Mouse (Mus musculus) T-helper 2 cell (primary cell): ENCODE data around the gene Rilpl1.
"Not testable (repeated sequence)": the region's sequence is repeated elsewhere in the genome, so short reads cannot be mapped to it uniquely, and the experiment has no call there.

Experiments used
- in situ Hi-C: fragments of 300-600 bp; cut with MboI, MseI; formaldehyde crosslinking; loops from one replicate; pipeline ENCODE4 v1.15.1; 2025; ENCODE audit warnings: high pct_unique_total_duplicates

Rilpl1 gene

DNA sequence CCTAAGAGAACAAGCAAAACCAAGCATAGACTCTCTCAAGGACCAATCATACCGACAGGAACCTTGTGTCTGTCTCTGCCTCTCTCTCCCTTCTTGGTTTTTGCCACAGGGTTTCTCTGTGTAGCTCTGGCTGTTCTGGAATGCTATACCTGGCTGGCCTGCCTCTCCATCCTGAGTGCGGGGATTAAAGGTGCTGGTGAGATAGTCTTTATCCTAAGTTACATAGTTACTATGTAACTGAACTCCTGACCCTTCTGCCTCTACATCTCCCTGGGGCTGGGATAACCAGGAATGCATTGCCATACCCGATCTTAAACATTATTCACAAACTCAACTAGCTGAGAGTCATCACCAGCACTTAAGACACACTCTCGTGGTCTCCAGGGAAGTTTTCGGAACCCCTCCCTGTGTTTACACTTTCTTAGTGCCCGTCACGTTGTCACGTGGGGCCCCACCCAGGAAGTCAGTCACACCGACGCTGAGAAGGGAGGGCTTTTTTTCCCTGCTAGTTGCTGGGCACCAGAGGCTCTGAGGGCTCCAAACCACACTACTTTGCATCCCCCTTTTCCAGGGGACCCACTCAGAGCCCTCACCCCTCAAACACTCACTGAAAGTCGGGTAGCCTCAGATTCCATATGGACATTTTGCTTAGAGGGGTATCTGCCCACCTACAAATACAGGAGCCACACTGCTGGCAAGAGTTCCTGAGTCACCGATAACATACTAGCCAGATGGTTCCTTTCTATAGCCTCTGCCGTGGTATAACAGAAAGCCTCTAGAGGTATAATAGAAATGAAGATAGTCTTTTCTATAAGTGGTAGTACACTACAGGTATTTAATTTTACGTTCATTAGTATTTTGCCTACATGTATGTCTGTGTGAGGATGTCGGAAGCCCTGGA is 34.3 kb downstream of the Rilpl1 start:
- in situ Hi-C loops = loop anchor here (10.0 kb wide), 1 partner anchor 218 kb away; no protein-coding TSS in a partner anchor

DNA sequence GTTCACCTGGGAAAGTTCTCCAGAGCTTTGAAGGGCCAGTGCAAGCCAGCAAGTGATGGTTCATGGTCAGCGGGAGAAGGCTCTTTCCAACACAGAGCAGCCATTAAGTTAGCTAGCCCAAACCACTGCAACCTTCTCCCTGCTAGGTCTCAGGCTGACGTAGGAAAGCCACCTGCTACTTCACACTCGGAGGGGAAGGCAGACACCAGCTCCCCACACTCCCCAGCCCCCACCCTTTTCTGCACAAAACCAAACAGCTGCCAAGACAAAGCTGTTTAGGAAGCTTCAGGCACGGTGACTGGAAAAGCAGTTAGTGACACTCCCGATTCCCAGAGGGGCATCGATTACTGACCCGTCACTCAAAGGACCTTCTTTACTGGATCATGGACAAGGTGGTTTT is 35.6 kb downstream of the Rilpl1 start:
- in situ Hi-C loops = loop anchor here (10.0 kb wide), 1 partner anchor 219 kb away; no protein-coding TSS in a partner anchor

- in situ Hi-C loops = loop anchor here (5.0 to 10.0 kb wide), 2 partner anchors 39 to 221 kb away; partner anchors contain the start of gene Rilpl1
Observed at GRCm38 (mm10) chr5:124493455-124493854, 37.7 kb downstream of the Rilpl1 start.

DNA sequence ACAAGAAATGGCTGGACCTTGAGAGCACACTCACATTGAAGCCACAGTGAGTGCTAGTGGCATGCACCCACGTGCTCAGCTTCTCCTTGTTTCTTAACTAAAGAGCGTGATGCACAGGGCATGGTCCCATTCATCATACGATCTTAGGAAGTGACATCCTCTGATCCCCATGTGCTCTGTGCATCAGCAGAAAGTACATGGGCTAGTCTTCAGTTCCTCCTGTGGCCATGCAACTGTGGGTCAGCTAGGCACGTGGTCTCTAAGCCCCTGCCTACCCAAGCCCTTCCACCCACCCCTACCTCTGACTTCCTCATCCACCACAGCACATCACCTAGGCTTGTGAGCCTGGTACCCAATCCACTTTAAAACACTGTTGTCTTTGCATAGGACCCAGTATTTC is 38.6 kb downstream of the Rilpl1 start:
- in situ Hi-C loops = loop anchor here (5.0 to 10.0 kb wide), 2 partner anchors 40 to 222 kb away; partner anchors contain the start of gene Rilpl1

DNA sequence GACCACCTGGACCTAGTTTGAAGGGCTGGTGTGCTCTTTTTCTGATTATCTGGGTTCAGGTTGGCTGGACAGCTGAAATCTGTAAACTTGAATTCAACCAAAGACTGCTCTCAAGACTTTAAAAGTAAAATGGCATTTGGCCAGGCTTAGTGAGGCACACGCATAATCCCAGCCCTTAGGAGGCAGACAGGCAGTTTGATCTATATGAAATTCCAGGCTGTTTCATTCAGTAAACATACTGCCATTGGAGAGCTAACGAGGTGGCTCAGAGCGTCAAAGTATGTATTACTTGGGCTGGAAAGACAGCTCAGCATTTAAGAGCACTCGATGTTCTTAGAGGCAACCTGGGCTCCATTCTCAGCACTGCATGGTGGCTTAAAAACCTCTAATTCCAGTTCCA is 39.5 kb downstream of the Rilpl1 start:
- in situ Hi-C loops = loop anchor here (5.0 to 10.0 kb wide), 2 partner anchors 41 to 223 kb away; partner anchors contain the start of gene Rilpl1

- in situ Hi-C loops = no loop called here
Observed at GRCm38 (mm10) chr5:124488885-124489284, 42.3 kb downstream of the Rilpl1 start.

- in situ Hi-C loops = no loop called here
Observed at GRCm38 (mm10) chr5:124485654-124486053, 45.5 kb downstream of the Rilpl1 start.

DNA sequence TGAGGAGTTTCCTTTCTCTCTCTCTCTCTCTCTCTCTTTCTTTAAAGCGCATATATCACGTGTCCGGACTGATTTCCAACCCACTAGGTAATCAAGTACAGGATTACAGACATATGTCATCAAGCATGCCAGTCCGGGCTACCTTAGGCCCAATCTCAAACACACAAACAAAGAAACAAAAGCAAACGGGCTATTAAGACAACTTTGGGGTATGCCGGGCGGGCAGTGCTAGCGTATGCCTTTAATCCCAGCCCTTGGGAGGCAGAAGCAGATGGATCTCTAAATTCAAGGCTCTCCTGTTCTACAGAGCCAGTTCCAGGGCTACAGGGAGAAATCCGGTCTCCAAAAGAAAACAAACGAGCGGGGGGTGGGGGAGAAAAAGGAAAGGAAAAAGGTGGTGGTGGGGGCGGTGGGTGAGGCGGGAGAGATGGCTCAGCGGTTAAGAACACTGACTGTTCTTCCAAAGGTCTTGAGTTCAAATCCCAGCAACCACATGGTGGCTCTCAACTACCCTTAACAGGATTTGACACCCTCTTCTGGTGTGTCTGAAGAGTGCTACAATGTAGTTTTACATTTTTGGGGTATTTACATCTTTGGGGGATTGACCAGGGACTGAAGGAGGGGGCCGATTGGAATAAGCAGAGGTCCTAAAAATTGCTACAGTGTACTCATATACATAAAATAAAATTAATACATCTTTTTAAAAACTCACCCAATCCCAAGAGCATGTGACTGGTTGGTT is 47.4 kb downstream of the Rilpl1 start:
- in situ Hi-C loops = no loop called here

- in situ Hi-C loops = no loop called here
Observed at GRCm38 (mm10) chr5:124482966-124483654, 48.1 kb downstream of the Rilpl1 start, which contains the start of gene Snrnp35. Gene Snrnp35 (plus strand): TSS chr5:124483134.

DNA sequence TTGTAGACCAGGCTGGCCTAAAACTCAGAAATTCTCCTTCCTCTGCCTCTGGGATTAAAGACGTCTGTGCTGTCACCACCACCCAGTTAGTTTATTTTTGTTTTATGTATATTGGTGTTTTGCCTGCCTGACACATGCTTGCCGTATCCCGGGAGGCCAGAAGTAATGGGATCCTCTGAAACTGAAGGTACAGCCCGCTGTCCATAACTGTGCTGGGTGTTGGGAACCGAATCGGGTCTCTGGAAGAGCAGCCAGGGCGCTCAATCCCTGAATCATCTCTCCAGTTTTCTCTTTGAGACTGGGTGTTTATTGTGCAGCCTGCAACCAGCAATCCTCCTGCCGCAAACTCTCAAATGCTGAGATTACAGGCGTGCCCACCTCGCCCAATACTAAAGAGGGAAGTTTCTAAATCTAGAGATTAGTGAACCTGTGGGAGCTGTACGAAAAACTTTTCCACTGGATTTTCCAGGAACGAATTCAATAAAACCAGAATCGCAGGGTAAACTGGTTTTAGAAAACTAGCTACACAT is 48.7 kb downstream of the Rilpl1 start:
- in situ Hi-C loops = no loop called here

GRCm38 (mm10) chr5:124481714-124482113 is 49.5 kb downstream of the Rilpl1 start:
- in situ Hi-C loops = no loop called here

GRCm38 (mm10) chr5:124480119-124480518 is 51.1 kb downstream of the Rilpl1 start:
- in situ Hi-C loops = no loop called here

GRCm38 (mm10) chr5:124478873-124479204 is 52.4 kb downstream of the Rilpl1 start:
- in situ Hi-C loops = no loop called here

DNA sequence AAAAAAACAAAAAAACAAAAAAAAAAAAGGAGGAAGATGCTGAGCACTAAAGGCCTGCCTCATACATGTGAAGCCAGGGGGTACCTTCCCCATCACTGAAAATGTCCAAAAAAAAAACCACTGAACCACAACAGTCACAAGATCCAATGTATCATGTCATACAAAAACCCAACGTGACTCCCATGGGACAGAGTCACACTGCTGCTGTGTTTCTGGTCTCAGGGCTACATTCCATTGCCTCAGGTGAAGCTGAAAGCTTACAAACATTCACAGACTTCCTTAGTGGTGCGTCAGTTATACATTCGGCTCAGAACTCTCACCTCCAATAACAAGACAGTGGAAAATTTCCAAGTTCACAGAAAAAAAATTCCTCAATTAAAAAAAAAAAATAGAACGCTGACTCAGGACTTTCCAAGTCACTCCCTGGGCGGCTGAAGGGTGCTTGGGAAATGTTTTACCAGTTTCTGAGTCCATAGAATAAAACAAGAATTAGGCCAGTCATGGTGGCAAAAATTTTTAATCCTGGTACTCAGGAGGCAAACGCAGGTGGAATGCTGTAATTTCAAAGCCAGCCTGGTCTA is 60.5 kb downstream of the Rilpl1 start:
- in situ Hi-C loops = no loop called here

DNA sequence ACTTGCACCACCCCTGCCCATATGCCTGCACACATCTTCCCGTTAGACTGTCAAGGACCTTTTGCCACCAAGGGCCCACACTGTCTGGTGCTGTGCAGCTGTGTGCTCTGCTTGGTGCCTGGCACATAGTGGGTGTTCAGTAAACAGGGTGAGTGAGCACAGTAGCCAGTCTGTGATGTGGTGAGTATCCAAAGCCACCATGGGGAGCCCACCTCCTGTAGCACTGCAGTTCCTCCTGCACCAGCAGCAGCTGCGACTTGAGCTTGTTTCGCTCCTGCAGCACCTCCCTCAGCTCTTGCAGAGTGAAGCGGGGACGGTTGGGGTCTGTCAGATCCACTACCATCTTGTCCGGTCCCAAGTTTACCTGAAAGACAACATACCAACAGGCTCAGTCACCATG is 61.7 kb downstream of the Rilpl1 start:
- in situ Hi-C loops = no loop called here

DNA sequence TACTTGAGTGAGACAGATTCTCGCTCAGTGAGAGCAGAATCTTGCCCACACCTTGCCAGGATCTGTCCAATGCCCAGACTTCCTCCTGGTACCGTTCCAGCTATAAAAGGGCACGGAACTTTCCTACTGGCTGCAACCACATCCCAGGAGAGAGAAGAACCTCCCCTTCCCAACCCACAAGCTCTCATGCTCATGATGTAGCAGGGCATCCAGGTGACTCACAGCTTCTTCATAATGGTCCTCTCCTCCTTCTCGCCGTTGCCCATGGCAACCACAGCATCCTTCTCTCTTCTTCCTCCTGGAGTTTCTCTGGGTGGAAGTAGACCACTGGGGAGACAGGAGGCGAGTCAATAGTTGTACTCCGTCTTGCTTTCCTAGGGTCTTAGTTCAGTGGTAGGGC is 62.8 kb downstream of the Rilpl1 start:
- in situ Hi-C loops = no loop called here

- in situ Hi-C loops = no loop called here
Observed at GRCm38 (mm10) chr5:124467766-124468165, 63.4 kb downstream of the Rilpl1 start.

DNA sequence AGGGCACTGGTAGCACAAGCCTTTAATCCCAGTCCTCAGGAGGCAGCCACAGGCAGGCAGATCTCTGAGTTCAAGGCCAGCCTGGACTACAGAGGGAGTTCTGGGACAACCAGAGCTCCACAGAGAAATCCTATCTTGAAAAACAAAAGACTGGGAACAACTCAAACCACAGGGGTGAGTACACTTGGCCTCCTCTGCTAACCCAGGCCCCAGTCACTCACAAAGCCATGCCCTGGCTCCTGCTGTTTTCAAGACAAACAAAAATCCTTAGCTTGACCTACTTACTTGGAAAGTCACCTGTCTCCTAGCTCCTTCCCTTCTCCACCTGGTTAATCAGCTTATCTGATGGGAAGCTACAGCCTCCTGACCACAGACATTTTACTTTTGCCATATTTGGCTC is 66.3 kb downstream of the Rilpl1 start:
- in situ Hi-C loops = no loop called here

DNA sequence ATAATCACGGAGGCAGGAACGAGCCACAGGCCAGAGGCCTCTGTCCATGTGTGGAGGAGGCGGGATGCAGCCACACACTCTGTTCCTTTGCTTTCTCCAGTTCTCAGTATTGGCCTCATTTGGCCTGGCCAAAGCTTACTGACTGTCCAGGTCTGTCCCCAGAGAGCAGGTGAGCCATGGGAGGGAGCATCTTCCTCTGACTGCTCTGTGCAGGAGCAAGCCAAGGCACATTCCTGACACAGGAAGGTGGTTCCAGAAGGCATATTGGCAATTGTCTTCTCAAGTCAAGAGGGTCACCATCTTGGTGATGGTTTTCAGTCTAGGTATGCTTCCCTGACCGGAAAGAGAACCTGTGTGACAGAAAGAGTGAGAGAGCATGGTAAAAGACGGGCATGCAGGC is 67.7 kb downstream of the Rilpl1 start:
- in situ Hi-C loops = no loop called here

DNA sequence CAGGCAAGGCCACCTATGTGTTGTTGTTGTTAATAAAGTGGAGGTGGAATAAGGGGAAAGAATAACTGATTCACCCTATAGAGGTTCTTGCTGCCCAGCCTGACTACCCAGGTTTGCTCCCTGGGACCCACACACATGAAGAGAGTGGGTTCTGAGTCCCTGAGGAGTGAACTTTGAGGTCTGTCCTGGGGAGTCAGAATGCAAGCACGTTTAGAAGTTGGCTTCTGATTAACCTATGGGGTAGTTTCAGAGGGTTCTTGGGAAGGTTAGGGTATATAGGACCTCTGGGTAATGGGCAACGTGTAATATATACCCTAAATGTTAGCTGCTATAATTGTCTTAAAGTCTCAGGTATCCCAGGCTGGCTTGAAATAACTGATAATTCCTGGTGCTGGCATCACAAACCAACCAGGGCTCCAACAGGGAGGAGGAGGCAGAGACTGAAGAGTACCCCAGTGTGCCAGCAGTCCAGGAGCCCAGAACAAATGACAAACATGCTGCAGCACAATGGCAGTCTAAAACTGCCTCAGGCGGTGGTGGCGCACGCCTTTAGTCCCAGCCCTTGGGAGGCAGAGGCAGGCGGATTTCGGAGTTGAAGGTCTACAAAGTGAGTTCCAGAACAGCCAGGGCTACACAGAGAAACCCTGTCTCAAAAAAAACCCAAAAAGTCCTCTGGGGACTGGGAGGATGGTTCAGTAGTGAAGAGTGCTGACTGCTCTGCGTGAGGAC is 68.7 kb downstream of the Rilpl1 start:
- in situ Hi-C loops = no loop called here

DNA sequence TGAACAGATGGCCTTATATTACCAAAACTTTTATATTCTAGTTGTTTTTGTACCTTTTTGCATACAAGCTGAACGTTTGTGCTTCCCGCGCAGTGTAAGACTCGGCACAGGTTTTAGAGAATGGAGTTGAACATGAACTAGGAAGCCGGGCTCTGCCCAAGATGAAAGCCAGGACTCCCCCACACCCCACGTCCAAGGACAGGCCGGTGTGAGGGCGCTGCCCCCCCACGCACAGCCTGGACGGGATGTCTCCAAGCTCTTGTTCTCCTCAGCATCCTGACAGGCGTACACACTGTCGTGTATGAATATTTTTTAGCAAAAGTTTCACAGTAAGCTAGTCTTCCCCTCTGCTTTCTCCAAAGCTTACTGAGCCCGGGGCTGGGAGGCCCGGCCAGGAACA is 70.3 kb downstream of the Rilpl1 start:
- in situ Hi-C loops = not testable (repeated sequence)
